Mouse (Mus musculus): ENCODE results near the gene Arl6ip4.

DNA sequence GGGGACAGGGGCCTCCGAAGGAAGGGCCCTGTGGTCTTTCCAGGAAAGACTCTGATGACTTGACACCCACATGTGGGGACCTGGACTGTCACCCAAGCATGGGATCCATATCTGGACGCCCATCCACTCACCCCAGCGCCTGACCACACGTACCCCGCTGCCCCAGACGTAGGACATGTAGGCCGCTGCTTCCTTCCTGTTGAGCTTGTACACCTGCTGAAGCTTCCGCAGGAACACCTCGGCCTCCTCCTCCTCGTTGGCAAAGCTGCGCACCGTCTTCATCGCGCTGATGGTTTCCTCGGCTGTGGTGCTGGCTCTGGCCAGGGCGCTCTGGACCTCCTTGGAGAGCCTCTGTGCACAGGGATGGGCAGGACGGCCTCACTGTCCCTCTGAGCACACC, 36.0 kb upstream of the Arl6ip4 start:
- no peak for TF ChIP-seq CTCF (IDR thresholded peaks at IDR 0.05; ENCODE audit: extremely low read depth, insufficient read length, insufficient replicate concordance, low read depth, low read length)
- TF ChIP-seq POLR2A (IDR thresholded peaks at IDR 0.05; ENCODE audit: low read depth, low read length) = no peak
